Mouse (Mus musculus) gastrocnemius, adult 18-20 months (tissue): Measurements from ENCODE around the gene Gm49403. TPM values are rescaled to one million over a fixed set of nuclear protein-coding genes. Genes with fewer than 3 reads are reported as not detected.
A peak's percentile ranks its signal among the peaks of the same experiment; 100 is the strongest.

ENCODE experiments used
- DNase-seq: peaks from one replicate; pipeline ENCODE4 v3.0.0; 2021; ENCODE audit warnings: low spot score
- microRNA-seq: library from miRNA; unstranded; fragments of <30 nt; microRNA quantifications from one replicate; pipeline ENCODE4 v1.2.0, GENCODE M21; 2021
- total RNA-seq, 2 experiments: library from RNA; stranded (reverse); gene quantifications; 2 replicates each; pipeline ENCODE4 v1.2.3; 2021

Gene Gm49403
- total RNA-seq, 2 experiments from 2014 or later: not detected

- no peak for DNase-seq
Observed at GRCm38 (mm10) chr19:8908531-8908930, 24.8 kb downstream of the Gm49403 start.

- DNase-seq: no peak
Observed at GRCm38 (mm10) chr19:8911810-8912209, 28.1 kb downstream of the Gm49403 start.

GRCm38 (mm10) chr19:8914212-8914611, 30.5 kb downstream of the Gm49403 start:
- DNase-seq: no peak

GRCm38 (mm10) chr19:8919000-8919399, 35.3 kb downstream of the Gm49403 start:
- DNase-seq: no peak

GRCm38 (mm10) chr19:8919684-8920072, 35.9 kb downstream of the Gm49403 start:
- no peak for DNase-seq

DNA sequence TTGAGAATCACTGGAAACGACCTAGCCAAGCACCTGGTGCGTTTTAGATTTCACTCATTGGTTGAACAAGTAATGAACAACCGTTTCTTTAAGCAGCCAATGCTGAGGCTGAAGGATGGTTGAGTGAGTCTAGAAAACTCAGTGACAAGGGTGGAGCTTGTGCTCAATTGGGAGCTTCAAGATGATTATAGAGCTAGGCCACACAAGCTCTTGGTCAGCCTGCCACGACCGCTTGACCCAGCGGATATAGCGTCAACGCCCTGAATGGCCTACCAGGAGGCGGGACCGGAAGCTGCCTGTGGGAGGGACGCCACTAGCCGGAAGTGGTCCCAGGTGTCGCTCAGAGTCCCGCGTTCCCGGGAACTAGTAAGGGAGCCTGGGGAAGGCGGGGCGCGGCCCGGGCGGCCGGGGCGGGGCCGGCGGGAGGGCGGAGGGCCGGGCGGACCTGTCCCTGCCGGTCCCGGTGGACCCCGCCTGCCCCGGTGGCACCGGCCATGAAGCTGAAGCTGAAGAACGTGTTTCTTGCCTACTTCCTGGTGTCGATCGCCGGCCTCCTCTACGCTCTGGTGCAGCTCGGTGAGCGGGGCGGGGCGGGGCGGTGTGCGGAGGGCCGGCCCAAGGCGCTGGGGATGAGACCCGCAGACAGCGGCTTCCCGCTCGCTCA, 36.5 kb downstream of the Gm49403 start, which contains the start of gene B3gat3:
Gene B3gat3 (plus strand): TSS at position 302 of the 664 bp plus-strand sequence.
- DNase-seq: peak; percentile 97

GRCm38 (mm10) chr19:8920836-8921291, 37.1 kb downstream of the Gm49403 start:
- DNase-seq: no peak

DNA sequence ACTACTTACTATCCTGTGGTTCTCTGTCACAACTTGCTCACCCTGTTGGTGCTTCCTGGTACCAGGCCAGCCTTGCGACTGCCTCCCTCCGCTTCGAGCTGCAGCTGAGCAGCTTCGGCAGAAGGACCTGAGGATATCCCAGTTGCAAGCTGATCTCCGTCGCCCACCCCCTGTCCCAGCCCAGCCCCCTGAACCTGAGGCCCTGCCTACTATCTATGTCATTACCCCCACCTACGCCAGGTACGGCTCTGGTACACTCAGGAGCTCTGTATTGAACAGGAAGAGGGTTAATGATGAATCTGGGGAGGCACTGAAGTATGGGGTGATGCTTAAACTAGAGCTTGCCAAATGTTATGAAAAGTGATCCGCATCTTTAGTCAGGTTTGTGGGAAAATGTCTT, 38.0 kb downstream of the Gm49403 start:
- DNase-seq: no peak

GRCm38 (mm10) chr19:8926766-8927165, 43.0 kb downstream of the Gm49403 start:
- DNase-seq: no peak

DNA sequence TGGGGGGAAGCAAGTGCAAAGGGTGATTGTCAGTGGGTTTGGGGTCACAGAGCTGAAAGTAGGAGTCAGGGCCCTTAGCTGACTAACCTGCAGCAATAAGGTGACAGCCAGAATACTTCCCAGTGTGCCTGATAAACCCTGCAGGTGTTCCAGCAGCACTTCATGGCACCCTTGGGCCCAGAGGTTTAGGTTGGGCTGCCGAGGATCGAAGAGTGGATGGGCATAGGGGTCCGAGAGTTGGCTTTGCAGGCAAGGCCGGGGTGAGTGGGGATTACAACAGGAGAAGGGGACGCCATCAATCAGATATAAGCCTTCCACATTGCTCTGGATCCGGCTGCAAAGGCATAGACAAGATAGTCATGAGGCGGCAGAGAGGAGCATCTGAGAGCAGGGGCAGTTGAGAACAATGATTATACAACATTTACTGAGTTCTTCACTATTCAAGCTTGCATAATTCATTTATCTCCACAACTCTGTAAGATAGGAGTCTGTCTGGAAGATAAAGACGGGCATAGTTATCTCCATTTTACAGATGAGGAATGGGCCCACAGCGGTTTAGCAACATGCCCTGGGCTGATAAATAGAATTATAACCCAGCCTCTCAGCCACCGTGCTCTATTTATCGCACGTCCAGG, 44.3 kb downstream of the Gm49403 start:
- no peak for DNase-seq

DNA sequence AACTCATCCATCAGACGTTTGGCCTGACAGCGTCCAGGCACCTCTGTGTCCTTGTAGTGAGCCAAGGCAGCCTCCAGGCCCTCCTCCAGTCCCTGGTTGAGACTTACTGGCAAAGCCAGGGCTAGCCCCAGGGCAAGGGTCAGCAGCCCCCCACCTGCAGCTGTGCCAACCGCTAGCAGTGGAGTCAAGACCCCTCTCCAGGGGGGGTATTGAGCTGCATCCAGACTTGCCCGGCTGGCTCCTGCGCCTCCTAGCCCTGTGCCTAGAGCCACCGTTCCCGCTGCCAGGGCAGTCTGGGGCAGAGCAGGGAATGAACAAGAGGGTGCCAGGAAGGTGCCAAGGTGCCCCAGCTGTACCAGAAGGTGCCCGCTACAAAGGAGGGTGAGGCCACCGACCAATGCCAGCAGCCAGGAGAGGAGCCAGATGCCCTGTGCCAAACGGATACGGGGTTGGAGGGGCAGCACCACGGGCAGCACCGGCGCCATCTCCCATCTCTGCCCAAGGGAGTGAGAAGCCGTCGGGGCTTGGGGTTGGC, 45.0 kb downstream of the Gm49403 start:
- no peak for DNase-seq

DNA sequence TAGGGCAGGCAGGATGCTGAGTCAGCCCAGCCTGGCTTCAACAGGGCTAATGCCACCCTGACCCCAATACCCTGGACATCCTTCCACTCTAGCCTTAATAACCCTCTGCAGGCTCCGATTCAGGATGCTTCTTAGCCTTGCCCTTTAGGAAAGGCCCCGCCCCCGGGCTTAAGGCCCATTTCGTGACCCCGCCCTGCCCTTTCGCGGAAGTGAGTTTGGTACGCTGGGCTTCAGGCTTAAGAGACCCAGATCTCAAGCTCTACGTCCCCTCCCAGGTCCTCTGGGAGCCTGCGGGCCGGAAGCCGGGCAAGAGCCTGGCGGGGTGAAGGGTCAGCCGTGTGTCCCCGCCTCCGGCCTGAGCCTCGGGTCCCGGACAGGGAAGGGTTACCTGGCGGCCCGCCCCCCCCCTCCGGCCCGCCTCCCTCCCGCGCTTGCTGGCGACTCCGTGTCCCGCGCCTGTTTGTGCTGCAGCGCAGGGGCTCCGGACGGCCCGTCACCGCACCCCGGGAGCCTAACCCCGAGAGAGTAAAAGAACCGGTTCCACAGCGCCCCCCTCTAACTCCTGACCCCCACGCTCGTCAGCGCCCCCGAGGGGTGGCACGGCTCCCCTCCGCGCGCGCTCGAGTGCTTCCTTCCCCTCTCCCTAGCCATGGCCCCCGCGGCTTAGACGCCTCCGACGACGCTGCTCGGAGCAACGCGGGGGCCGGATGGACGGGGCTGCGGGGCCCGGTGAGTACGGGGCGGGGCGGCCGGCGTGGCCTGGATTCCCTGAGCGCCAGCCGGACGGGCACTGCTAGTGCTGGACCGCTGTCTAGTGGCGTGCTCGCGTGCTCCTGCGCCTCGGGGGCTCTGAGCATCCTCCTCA, 45.7 kb downstream of the Gm49403 start, which contains the start of the genes Rom1 and Eml3:
Gene Rom1 (minus strand): TSS at position 133 of the 865 bp plus-strand sequence.
Gene Eml3 (plus strand): TSS at position 329 of the 865 bp plus-strand sequence.
- DNase-seq: peak; percentile 95

GRCm38 (mm10) chr19:8930117-8930516, 46.4 kb downstream of the Gm49403 start:
- no peak for DNase-seq

- no peak for DNase-seq
Observed at GRCm38 (mm10) chr19:8930771-8931170, 47.0 kb downstream of the Gm49403 start.

DNA sequence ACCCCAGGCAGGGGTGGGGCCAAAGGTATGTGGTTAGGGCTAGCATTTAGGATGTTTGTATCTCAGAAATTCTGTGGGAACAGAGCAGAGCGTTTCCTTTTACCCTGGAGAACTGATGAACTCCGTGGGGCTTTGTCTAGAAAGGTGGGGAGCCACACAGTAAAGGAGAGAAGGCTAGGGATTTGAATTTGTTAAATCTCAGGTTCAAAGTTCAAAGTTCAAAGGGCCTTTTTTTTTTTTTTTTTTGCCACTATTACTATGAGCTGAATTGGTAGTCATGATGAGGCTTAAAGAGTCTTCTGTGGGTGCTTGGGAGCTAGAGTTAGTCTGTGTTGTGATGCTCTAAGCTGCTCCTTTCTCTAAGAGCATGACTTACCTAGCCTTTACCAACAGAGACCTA, 53.0 kb downstream of the Gm49403 start:
- DNase-seq: no peak

Small RNA genes lying within 50 kb of the gene (microRNA-seq; reads per million reads assigned to microRNA genes)
- not detected for gene Mir5136

Other genes with a start within 250 kb of the Gm49403 start
- not detected for gene Chrm1, start 220.1 kb upstream of the Gm49403 start, total RNA-seq
- 10 to 100 TPM; 30.2 to 37.3 TPM for gene Slc3a2, start 160.6 kb upstream of the Gm49403 start, total RNA-seq
- 10 to 100 TPM; 16.4 to 16.9 TPM for gene Wdr74, start 148.1 kb upstream of the Gm49403 start, total RNA-seq
- 1 to 10 TPM in 1 of 2 experiments, not detected in 1; 1.0 TPM for gene 1700092M07Rik, start 143.2 kb upstream of the Gm49403 start, total RNA-seq
- gene Stx5a, start 142.5 kb upstream of the Gm49403 start, total RNA-seq: 10 to 100 TPM; 16.0 to 16.6 TPM
- gene Nxf1, start 126.9 kb upstream of the Gm49403 start, total RNA-seq: 10 to 100 TPM; 27.5 to 31.3 TPM
- 10 to 100 TPM; 91.0 to 99.3 TPM for gene Tmem223, start 112.9 kb upstream of the Gm49403 start, total RNA-seq
- gene Tmem179b, start 109.5 kb upstream of the Gm49403 start, total RNA-seq: 1 to 10 TPM; 7.3 to 8.6 TPM
- gene Taf6l, start 97.5 kb upstream of the Gm49403 start, total RNA-seq: 1 to 10 TPM; 5.0 to 5.1 TPM
- gene Polr2g, start 85.4 kb upstream of the Gm49403 start, total RNA-seq: 10 to 100 TPM; 37.7 to 38.3 TPM
- 1 to 10 TPM in 1 of 2 experiments, under 1 TPM in 1; 0.76 to 1.1 TPM for gene Zbtb3, start 81.4 kb upstream of the Gm49403 start, total RNA-seq
- gene Ttc9c, start 64.6 kb upstream of the Gm49403 start, total RNA-seq: 10 to 100 TPM; 11.1 to 13.6 TPM
- gene Hnrnpul2, start 63.9 kb upstream of the Gm49403 start, total RNA-seq: 10 to 100 TPM; 41.2 to 44.3 TPM
- 1 to 10 TPM; 2.5 to 4.2 TPM for gene AC129217.1, start 54.2 kb upstream of the Gm49403 start, total RNA-seq
- 10 to 100 TPM; 16.4 to 16.6 TPM for gene Bscl2, start 46.5 kb upstream of the Gm49403 start, total RNA-seq
- not detected for gene Gng3, start 44.7 kb upstream of the Gm49403 start, total RNA-seq
- gene Lrrn4cl, start 33.2 kb upstream of the Gm49403 start, total RNA-seq: 1 to 10 TPM; 5.6 to 8.8 TPM
- gene Ubxn1, start 12.4 kb upstream of the Gm49403 start, total RNA-seq: 100 to 1,000 TPM; 204 to 206 TPM
- gene Uqcc3, start 3.0 kb upstream of the Gm49403 start, total RNA-seq: 10 to 100 TPM; 57.2 to 63.9 TPM
- 1 to 10 TPM; 2.9 to 5.3 TPM for gene Lbhd1, start 198 bp upstream of the Gm49403 start, total RNA-seq
- 10 to 100 TPM; 14.5 to 15.4 TPM for gene 1810009A15Rik, start 4.9 kb downstream of the Gm49403 start, total RNA-seq
- 1 to 10 TPM; 1.2 to 2.3 TPM for gene Gm49416, start 5.0 kb downstream of the Gm49403 start, total RNA-seq
- gene Ints5, start 9.1 kb downstream of the Gm49403 start, total RNA-seq: 1 to 10 TPM; 9.2 to 9.9 TPM
- gene Ganab, start 14.1 kb downstream of the Gm49403 start, total RNA-seq: 10 to 100 TPM; 19.5 to 20.8 TPM
- gene B3gat3, start 36.4 kb downstream of the Gm49403 start, total RNA-seq: 10 to 100 TPM; 32.1 to 37.9 TPM
- gene Rom1, start 45.4 kb downstream of the Gm49403 start, total RNA-seq: 1 to 10 TPM; 7.8 TPM
- 1 to 10 TPM; 3.1 to 4.5 TPM for gene Eml3, start 45.6 kb downstream of the Gm49403 start, total RNA-seq
- 10 to 100 TPM; 21.6 to 24.2 TPM for gene Mta2, start 57.9 kb downstream of the Gm49403 start, total RNA-seq
- gene Tut1, start 69.9 kb downstream of the Gm49403 start, total RNA-seq: 1 to 10 TPM; 7.6 to 8.2 TPM
- gene Eef1g, start 83.1 kb downstream of the Gm49403 start, total RNA-seq: 100 to 1,000 TPM; 452 to 469 TPM
- gene Ahnak, start 105.4 kb downstream of the Gm49403 start, total RNA-seq: 100 to 1,000 TPM; 199 to 202 TPM
- not detected for gene Scgb1a1, start 204.0 kb downstream of the Gm49403 start, total RNA-seq